Mouse (Mus musculus): ENCODE measurements around the gene Gpx2. TPM values are rescaled to one million over a fixed set of nuclear protein-coding genes. Genes with fewer than 3 reads are reported as not detected.
A peak's percentile ranks its signal among the peaks of the same experiment; 100 is the strongest.

The Gpx2 gene
- polyA plus RNA-seq, 1 experiment from 2014 or later = 0.66 TPM

DNA sequence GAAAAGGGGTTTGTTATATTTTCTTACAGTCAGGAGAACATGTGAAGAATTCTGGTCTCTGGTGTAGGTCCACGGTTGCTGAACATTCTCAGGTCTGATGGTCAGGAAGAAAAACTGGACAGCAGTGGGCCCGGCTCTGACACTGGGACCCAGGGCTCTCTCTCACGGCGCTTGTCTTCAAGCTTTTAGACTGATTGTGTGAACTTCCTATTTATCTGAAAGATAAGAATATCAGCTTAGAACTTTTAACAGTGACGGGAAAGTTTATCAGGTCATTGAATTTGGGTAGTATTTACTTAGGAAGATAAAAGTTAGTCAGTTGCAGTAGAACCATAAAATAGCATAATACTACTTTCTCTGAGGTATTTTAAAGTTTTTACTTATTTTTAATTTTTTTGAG is 18.5 kb downstream of the Gpx2 start:
- no peak for ATAC-seq (replicated peaks; ENCODE audit: extremely low read depth, insufficient read depth, low FRiP score)
- no peak overlapping the region for H3K4me2 ChIP-seq (ENCODE audit: low read depth, low read length)
- H3K4me3 ChIP-seq (ENCODE audit: low read length) = no peak overlapping the region
- H3K36me3 ChIP-seq (ENCODE audit: control insufficient read depth, insufficient read depth) = peaks cover 9% of the 10 kb centered on the region
- peaks cover 4% of the 10 kb centered on the region; the same call in 1 of the 2 replicates for H3K4me1 ChIP-seq (ENCODE audit: control insufficient read depth, insufficient read depth, low read length)
- 52% methylated on average over 5 of the region's 5 CpGs for WGBS
- 0 out of 2 replicates have a peak, but pooled peaks cover 3% of the 10 kb centered on the region for H3K9me3 ChIP-seq (replicated peaks; ENCODE audit: control insufficient read depth, low read length)
- no peak overlapping the region for H3K9ac ChIP-seq (ENCODE audit: low read length)
- H3K27me3 ChIP-seq (ENCODE audit: control insufficient read depth, insufficient read depth, low read length) = no peaks in the 10 kb centered on the region
- no peak overlapping the region for H3K27ac ChIP-seq (ENCODE audit: low read length)

DNA sequence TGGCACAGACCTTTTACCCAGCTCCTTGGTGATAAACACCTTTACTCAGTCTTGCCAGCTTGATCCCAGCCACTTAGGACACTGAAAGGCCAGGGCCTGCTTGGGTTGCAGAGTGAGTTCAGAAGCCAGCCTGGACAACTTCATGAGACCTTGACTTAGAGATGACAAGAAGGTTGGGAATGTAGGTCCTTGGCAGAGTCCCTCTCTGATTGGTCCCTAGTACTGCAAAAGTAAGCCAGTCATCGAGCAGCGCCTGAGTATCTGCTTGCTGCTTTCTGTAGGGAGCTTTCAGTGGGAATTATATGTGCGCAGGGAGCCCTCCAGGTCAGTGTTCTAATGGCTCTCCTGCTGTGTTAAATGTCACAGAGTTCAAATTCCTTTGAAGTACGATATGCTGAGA is 20.2 kb downstream of the Gpx2 start:
- H3K4me2 ChIP-seq (ENCODE audit: low read depth, low read length) = no peak overlapping the region
- no peak for ATAC-seq (replicated peaks; ENCODE audit: extremely low read depth, insufficient read depth, low FRiP score)
- H3K4me3 ChIP-seq (ENCODE audit: low read length) = no peak overlapping the region
- 0 out of 2 replicates have a peak, but pooled peaks cover 3% of the 10 kb centered on the region for H3K9me3 ChIP-seq (replicated peaks; ENCODE audit: control insufficient read depth, low read length)
- H3K27ac ChIP-seq (ENCODE audit: low read length) = 0 out of 2 replicates have a peak overlapping the region, but pooled peaks have one; percentile 32
- 48% methylated on average over 4 of the region's 4 CpGs for WGBS
- H3K36me3 ChIP-seq (ENCODE audit: control insufficient read depth, insufficient read depth) = peaks cover 9% of the 10 kb centered on the region
- H3K9ac ChIP-seq (ENCODE audit: low read length) = no peak overlapping the region
- peaks cover 4% of the 10 kb centered on the region; the same call in 1 of the 2 replicates for H3K4me1 ChIP-seq (ENCODE audit: control insufficient read depth, insufficient read depth, low read length)
- H3K27me3 ChIP-seq (ENCODE audit: control insufficient read depth, insufficient read depth, low read length) = no peaks in the 10 kb centered on the region

DNA sequence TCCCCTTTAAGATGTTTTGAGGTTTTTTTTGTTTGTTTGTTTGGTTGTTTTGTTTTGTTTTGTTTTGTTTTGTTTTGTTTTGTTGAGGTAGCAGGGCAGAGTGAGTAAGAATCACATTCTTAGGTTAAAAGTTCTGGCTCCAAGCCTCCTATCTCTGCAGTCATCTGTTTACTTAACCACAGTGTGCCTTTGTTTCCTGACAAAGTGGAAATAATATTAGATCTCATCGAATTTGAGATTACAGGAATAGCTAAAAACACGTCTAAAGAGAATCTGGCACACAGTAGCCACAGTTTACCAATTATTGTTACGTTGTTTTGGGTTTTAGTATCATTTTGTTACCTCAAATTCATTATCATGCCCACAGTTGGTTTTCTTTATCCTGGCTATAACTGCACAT is 20.7 kb downstream of the Gpx2 start:
- 0 out of 2 replicates have a peak, but pooled peaks cover 3% of the 10 kb centered on the region for H3K9me3 ChIP-seq (replicated peaks; ENCODE audit: control insufficient read depth, low read length)
- no peaks in the 10 kb centered on the region for H3K27me3 ChIP-seq (ENCODE audit: control insufficient read depth, insufficient read depth, low read length)
- H3K4me1 ChIP-seq (ENCODE audit: control insufficient read depth, insufficient read depth, low read length) = peaks cover 4% of the 10 kb centered on the region; the same call in 1 of the 2 replicates
- H3K27ac ChIP-seq (ENCODE audit: low read length) = 0 out of 2 replicates have a peak overlapping the region, but pooled peaks have one; percentile 32
- H3K4me2 ChIP-seq (ENCODE audit: low read depth, low read length) = no peak overlapping the region
- no peak overlapping the region for H3K9ac ChIP-seq (ENCODE audit: low read length)
- H3K36me3 ChIP-seq (ENCODE audit: control insufficient read depth, insufficient read depth) = peaks cover 9% of the 10 kb centered on the region
- no peak for ATAC-seq (replicated peaks; ENCODE audit: extremely low read depth, insufficient read depth, low FRiP score)
- no peak overlapping the region for H3K4me3 ChIP-seq (ENCODE audit: low read length)
- WGBS = 62% methylated on average over 3 of the region's 3 CpGs

DNA sequence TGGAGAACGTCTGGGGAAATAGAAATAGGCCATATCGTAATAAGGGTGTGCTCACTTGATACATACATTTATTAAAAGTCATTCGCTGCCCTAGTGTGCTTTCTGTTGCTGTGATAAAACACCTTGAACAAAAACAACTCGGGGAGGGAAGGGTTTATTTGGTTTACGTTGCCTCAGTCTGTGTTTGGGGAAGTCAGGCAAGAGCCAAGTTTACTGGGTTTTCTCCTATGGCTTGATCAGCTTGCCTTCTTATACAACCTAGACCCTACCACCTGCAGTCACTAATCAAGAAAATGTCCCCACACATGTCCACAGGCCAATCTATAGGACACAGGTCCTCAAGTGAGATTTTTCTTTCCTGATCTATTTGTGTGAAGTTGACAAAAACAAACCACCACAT is 23.8 kb downstream of the Gpx2 start:
- peaks cover 4% of the 10 kb centered on the region for H3K4me1 ChIP-seq (ENCODE audit: control insufficient read depth, insufficient read depth, low read length)
- H3K36me3 ChIP-seq (ENCODE audit: control insufficient read depth, insufficient read depth) = peaks cover 3% of the 10 kb centered on the region
- H3K9ac ChIP-seq (ENCODE audit: low read length) = no peak overlapping the region
- ATAC-seq (replicated peaks; ENCODE audit: extremely low read depth, insufficient read depth, low FRiP score) = no peak
- no peaks in the 10 kb centered on the region for H3K9me3 ChIP-seq (replicated peaks; ENCODE audit: control insufficient read depth, low read length)
- 92% methylated on average over 5 of the region's 5 CpGs for WGBS
- H3K4me3 ChIP-seq (ENCODE audit: low read length) = no peak overlapping the region
- H3K27ac ChIP-seq (ENCODE audit: low read length) = no peak overlapping the region
- no peak overlapping the region for H3K4me2 ChIP-seq (ENCODE audit: low read depth, low read length)
- H3K27me3 ChIP-seq (ENCODE audit: control insufficient read depth, insufficient read depth, low read length) = no peaks in the 10 kb centered on the region

DNA sequence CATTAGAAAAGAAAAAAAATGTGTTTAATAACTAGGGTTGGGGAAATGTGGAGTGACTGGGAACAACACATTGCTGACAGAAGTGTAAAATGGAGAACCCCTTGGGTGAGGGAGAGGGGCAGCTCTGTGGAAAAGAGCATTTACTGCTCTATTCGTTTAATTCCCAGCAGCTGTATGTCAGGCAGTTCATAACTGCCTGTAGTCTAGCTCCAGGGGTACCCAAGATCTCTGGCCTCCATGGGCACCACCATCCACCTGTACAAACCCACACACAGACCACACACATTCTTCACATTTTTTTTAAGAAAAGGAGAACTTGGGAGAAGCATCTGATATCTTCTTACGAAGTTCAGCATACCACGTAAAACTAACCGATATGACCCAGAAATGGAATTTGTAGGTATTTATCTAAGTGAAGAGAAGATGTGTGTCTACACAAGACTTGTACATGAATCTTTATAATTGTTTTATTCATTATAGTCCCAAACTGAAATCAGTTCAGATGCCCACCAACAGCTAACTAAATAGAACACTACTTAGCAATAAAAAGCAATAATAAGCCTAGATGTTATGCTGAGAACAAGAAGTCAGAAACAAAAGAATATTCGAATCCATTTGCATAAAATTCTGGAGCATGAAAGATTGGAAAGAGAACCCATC is 24.4 kb downstream of the Gpx2 start:
- Histone ChIP-seq H3K9me3 (replicated peaks; ENCODE audit: control insufficient read depth, low read length) (no peaks in the 10 kb centered on the region), H3K9ac (ENCODE audit: low read length) (no peak overlapping the region), H3K36me3 (ENCODE audit: control insufficient read depth, insufficient read depth) (no peaks in the 10 kb centered on the region), H3K27me3 (ENCODE audit: control insufficient read depth, insufficient read depth, low read length) (no peaks in the 10 kb centered on the region), H3K4me3 (ENCODE audit: low read length) (no peak overlapping the region), H3K27ac (ENCODE audit: low read length) (no peak overlapping the region), H3K4me2 (ENCODE audit: low read depth, low read length) (no peak overlapping the region), H3K4me1 (ENCODE audit: control insufficient read depth, insufficient read depth, low read length) (peaks cover 10% of the 10 kb centered on the region)
- WGBS = 86% methylated on average over 5 of the region's 5 CpGs
- no peak for ATAC-seq (replicated peaks; ENCODE audit: extremely low read depth, insufficient read depth, low FRiP score)

DNA sequence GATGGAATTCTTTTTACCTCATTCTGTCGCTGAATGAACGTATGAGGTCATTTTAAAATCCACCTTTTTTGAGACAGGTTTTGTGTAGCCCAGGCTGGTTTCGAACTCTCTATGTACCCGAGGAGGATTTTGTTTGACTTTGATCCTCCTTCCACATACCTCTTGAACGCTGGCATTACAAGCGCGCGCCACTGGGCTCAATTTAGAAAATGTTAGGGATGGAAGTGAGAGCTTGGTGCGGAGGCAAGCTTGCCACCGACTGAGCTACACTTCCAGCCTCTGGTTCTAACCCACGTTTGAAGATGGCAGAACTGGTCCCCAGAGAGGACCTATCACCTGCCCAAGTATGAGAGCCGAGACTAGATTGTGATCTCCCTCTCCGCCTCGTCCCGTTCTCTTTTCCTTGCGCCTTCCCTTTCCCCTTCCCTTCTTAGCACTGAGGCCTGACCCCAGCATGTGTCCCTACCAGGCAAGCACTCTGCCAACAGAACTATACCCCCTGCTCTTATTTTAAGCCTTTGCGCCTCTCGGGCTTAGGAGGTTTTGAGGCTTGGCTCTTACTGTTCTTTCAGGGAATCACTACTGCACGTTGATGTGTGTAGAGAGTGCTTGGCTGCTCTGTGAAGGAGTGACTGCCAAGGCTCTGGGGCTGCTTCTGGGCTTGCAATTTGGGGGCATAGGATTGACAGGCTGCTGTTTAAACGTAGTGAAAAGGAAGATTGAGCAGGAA is 29.3 kb downstream of the Gpx2 start:
- 25% methylated on average over 20 of the region's 20 CpGs for WGBS
- Histone ChIP-seq H3K27ac (ENCODE audit: low read length) (peak overlapping the region; percentile 89), H3K4me2 (ENCODE audit: low read depth, low read length) (peak overlapping the region; percentile 80), H3K4me1 (ENCODE audit: control insufficient read depth, insufficient read depth, low read length) (peaks cover 6% of the 10 kb centered on the region), H3K4me3 (ENCODE audit: low read length) (peak overlapping the region; percentile 69), H3K36me3 (ENCODE audit: control insufficient read depth, insufficient read depth) (no peaks in the 10 kb centered on the region), H3K9ac (ENCODE audit: low read length) (peak overlapping the region; percentile 87), H3K27me3 (ENCODE audit: control insufficient read depth, insufficient read depth, low read length) (no peaks in the 10 kb centered on the region), H3K9me3 (replicated peaks; ENCODE audit: control insufficient read depth, low read length) (no peaks in the 10 kb centered on the region)
- ATAC-seq (replicated peaks; ENCODE audit: extremely low read depth, insufficient read depth, low FRiP score) = peak; percentile 46

DNA sequence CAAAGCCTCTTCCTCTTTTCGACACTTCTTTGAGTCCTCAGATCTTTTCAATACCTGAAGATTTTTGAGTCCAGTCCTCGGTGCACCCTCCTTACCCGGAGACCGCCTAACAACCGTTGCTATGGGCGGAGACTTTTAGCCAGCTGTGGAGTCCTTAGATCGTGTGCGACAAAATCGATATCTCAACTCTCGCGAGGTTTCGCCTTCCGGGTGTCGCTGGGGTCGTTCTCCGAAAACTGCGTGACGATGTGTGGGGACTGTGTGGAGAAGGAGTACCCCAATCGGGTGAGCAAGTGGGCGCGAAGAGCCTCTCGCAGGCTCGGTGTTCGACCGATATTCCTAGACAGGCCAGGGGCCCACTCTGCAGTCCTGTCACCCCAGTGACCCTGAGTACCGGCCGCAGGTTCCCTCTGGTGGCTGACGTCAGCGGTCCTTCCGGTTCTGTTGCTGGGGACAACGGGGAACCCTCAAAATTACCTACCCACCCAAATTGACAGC is 30.0 kb downstream of the Gpx2 start, which contains the start of the genes Churc1 and Fntb:
Gene Churc1 (plus strand): TSS at position 185 of the 498 bp plus-strand sequence.
Gene Fntb (plus strand): TSS at position 236 of the 498 bp plus-strand sequence.
- Histone ChIP-seq H3K9me3 (replicated peaks; ENCODE audit: control insufficient read depth, low read length) (no peaks in the 10 kb centered on the region), H3K4me2 (ENCODE audit: low read depth, low read length) (peak within 1 kb of the TSS; percentile 80), H3K9ac (ENCODE audit: low read length) (peak within 1 kb of the TSS; percentile 87), H3K4me1 (ENCODE audit: control insufficient read depth, insufficient read depth, low read length) (peaks cover 6% of the 10 kb centered on the region), H3K27ac (ENCODE audit: low read length) (peak within 1 kb of the TSS; percentile 89), H3K36me3 (ENCODE audit: control insufficient read depth, insufficient read depth) (no peaks in the 10 kb centered on the region), H3K4me3 (ENCODE audit: low read length) (peak within 1 kb of the TSS; percentile 69), H3K27me3 (ENCODE audit: control insufficient read depth, insufficient read depth, low read length) (no peaks in the 10 kb centered on the region)
- ATAC-seq (replicated peaks; ENCODE audit: extremely low read depth, insufficient read depth, low FRiP score) = peak; percentile 93
- under 1% methylated on average over 31 of the region's 31 CpGs for WGBS

DNA sequence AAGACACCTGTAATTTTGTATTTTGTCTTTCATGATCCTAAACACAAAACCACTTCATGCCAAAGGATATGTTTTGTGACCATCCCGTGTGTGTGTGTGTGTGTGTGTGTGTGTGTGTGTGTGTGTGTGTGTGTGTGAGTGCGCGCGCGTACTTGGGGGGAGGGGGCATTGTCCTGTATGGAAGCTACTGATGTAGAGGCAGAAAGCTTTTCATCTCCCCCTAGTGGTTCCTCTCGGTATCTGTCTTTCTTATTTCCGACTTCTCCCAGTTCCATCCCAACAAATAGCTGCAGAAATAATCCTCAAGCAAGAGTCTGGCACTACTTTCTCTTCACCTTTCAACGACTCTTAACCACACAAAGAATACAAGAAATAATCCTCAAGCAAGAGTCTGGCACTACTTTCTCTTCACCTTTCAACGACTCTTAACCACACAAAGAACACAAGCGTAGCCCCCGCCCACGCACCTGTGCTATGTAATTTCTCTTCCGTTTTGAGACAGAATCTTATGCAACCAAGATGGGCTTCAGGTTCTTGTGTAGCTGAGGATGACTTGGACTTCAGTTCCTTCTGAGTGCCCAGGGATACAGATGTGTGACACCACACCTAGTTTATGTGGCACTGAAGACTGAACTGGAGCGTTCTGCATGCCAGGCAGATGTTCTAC is 42.6 kb downstream of the Gpx2 start:
- Histone ChIP-seq H3K9me3 (replicated peaks; ENCODE audit: control insufficient read depth, low read length) (no peaks in the 10 kb centered on the region), H3K36me3 (ENCODE audit: control insufficient read depth, insufficient read depth) (no peaks in the 10 kb centered on the region), H3K4me1 (ENCODE audit: control insufficient read depth, insufficient read depth, low read length) (no peaks in the 10 kb centered on the region), H3K27ac (ENCODE audit: low read length) (no peak overlapping the region), H3K4me2 (ENCODE audit: low read depth, low read length) (no peak overlapping the region), H3K9ac (ENCODE audit: low read length) (no peak overlapping the region), H3K27me3 (ENCODE audit: control insufficient read depth, insufficient read depth, low read length) (no peaks in the 10 kb centered on the region), H3K4me3 (ENCODE audit: low read length) (no peak overlapping the region)
- WGBS = 43% methylated on average over 14 of the region's 14 CpGs
- peak; percentile 41; the same call in 1 of the 2 replicates for ATAC-seq (replicated peaks; ENCODE audit: extremely low read depth, insufficient read depth, low FRiP score)

Data from heart, embryonic 16.5 days (tissue).